Mouse (Mus musculus) liver, embryonic 14.5 days (tissue): Measurements from ENCODE around the gene Ankfn1. TPM values are rescaled to one million over a fixed set of nuclear protein-coding genes. Genes with fewer than 3 reads are reported as not detected.

Experiments
- ATAC-seq: fragments of 200-750 bp; cut with Nextera tagmentation; 2 replicates; pipeline ENCODE4 v1.8.0; 2017; ENCODE audit warnings: moderate number of reproducible peaks, mild to moderate bottlenecking, moderate library complexity; ENCODE audit not compliant: insufficient read depth
- DNase-seq, 3 experiments: peaks; one replicate each; pipeline ENCODE4 v3.0.0-alpha.2; 2012 to 2013; ENCODE audit warnings: low read depth in 3 of 3, low spot score in 3 of 3
- H3K27ac ChIP-seq: fragments of 300-500 bp; sonication (generic); 2 replicates; pipeline ENCODE4 v1.5.1; 2014; ENCODE audit warnings: moderate library complexity, mild to moderate bottlenecking, control low read depth, inconsistent platforms
- H3K27me3 ChIP-seq: fragments of 300-500 bp; sonication (generic); 2 replicates; pipeline ENCODE4 v1.6.1; 2014; ENCODE audit warnings: mild to moderate bottlenecking, low read length, moderate library complexity; ENCODE audit not compliant: control insufficient read depth, insufficient read depth
- H3K36me3 ChIP-seq: fragments of 300-500 bp; sonication (generic); replicated peaks from 2 replicates; pipeline ENCODE4 v1.6.1; 2014; ENCODE audit warnings: low read depth; ENCODE audit not compliant: control insufficient read depth, insufficient read depth
- H3K4me1 ChIP-seq, 2 experiments: fragments of 200-500 bp in 1 of 2; fragments of 300-500 bp in 1 of 2; sonication (generic) in 1 of 2; replicated peaks; 2 replicates each; pipeline ENCODE4 v1.6.1; 2012 to 2014; ENCODE audit warnings: antibody characterized with exemption in 1 of 2, inconsistent platforms in 1 of 2, low read length in 1 of 2; ENCODE audit not compliant: control insufficient read depth in 2 of 2, insufficient read depth in 2 of 2
- H3K4me2 ChIP-seq: fragments of 300-500 bp; sonication (generic); 2 replicates; pipeline ENCODE4 v1.6.1; 2014; ENCODE audit warnings: low read depth, mild to moderate bottlenecking, control low read depth, moderate library complexity
- H3K4me3 ChIP-seq, 2 experiments: fragments of 200-500 bp in 1 of 2; fragments of 300-500 bp in 1 of 2; sonication (generic) in 1 of 2; 2 replicates each; pipeline ENCODE4 v1.5.1; 2012 to 2014; ENCODE audit warnings: low read depth in 2 of 2, low read length in 2 of 2, mild to moderate bottlenecking in 2 of 2, control low read depth in 1 of 2, inconsistent platforms in 1 of 2, moderate library complexity in 1 of 2; ENCODE audit not compliant: insufficient read depth in 1 of 2
- H3K9ac ChIP-seq: fragments of 300-500 bp; sonication (generic); replicated peaks from 2 replicates; pipeline ENCODE4 v1.6.1; 2014; ENCODE audit warnings: mild to moderate bottlenecking, control low read depth, moderate library complexity
- H3K9me3 ChIP-seq: fragments of 300-500 bp; sonication (generic); 2 replicates; pipeline ENCODE4 v1.6.1; 2016; ENCODE audit warnings: low read length, mixed read lengths; ENCODE audit not compliant: control insufficient read depth
- CTCF ChIP-seq: IDR thresholded peaks from 2 replicates; pipeline ENCODE4 v1.5.1; 2016; ENCODE audit warnings: antibody characterized with exemption, low read depth, control low read depth
- EP300 ChIP-seq: IDR thresholded peaks from 2 replicates; pipeline ENCODE4 v1.6.1; 2016; ENCODE audit warnings: antibody characterized with exemption, low read depth
- WGBS: fragments of 180-500 bp; shearing (Covaris S2); extraction: QIAGEN DNeasy Blood & Tissue Kit; methylation state at CpG from one replicate; pipeline ENCODE4 v1.1.7; 2014; ENCODE audit not compliant: insufficient replicate concordance; 5-methylcytosine and 5-hydroxymethylcytosine counted together
- polyA plus RNA-seq, 2 experiments: library from polyadenylated mRNA; depleted of rRNA in 1 of 2; stranded (reverse) in 1 of 2; unstranded in 1 of 2; fragments of >200 nt; fragmentation: Nextera tagmentation in 1 of 2; extraction: Ambion mirVana in 1 of 2; gene quantifications; 2 replicates each; pipeline versions ENCODE4 v1.2.1 to v1.2.3; 2012 to 2014

Ankfn1 gene
- polyA plus RNA-seq, 2 experiments, result not detected

- no peaks in the 10 kb centered on the region for H3K36me3 ChIP-seq
- H3K27me3 ChIP-seq, result no peaks in the 10 kb centered on the region
- H3K4me2 ChIP-seq, result no peak overlapping the region
- no peak overlapping the region for H3K9ac ChIP-seq
- no peaks in the 10 kb centered on the region for H3K9me3 ChIP-seq
- H3K4me3 ChIP-seq, result no peak overlapping the region
- no peak overlapping the region for H3K27ac ChIP-seq
- no peaks in the 10 kb centered on the region for H3K4me1 ChIP-seq
- TF ChIP-seq CTCF (no peak), EP300 (no peak)
- DNase-seq, result no peak
- no peak for ATAC-seq
Measured at GRCm38 (mm10) chr11:89656556-89656955, 120.9 kb downstream of the Ankfn1 start.

GRCm38 (mm10) chr11:89635740-89636139 lies 141.7 kb downstream of the Ankfn1 start:
- Histone ChIP-seq H3K9me3 (no peaks in the 10 kb centered on the region), H3K4me3 (no peak overlapping the region), H3K27me3 (no peaks in the 10 kb centered on the region), H3K4me2 (no peak overlapping the region), H3K27ac (no peak overlapping the region), H3K9ac (no peak overlapping the region), H3K36me3 (no peaks in the 10 kb centered on the region), H3K4me1 (no peaks in the 10 kb centered on the region)
- no peak for DNase-seq
- ATAC-seq, result no peak
- WGBS, result 61% methylated on average over 1 of the region's 1 CpGs
- no peak for TF ChIP-seq EP300
- no peak for TF ChIP-seq CTCF

- H3K9me3 ChIP-seq, result no peaks in the 10 kb centered on the region
- no peak overlapping the region for H3K9ac ChIP-seq
- no peaks in the 10 kb centered on the region for H3K27me3 ChIP-seq
- no peaks in the 10 kb centered on the region for H3K4me1 ChIP-seq
- no peak overlapping the region for H3K4me2 ChIP-seq
- no peak overlapping the region for H3K27ac ChIP-seq
- H3K36me3 ChIP-seq, result no peaks in the 10 kb centered on the region
- ATAC-seq (no peak), DNase-seq (no peak)
- H3K4me3 ChIP-seq, result no peak overlapping the region
- WGBS, result 41% methylated on average over 2 of the region's 2 CpGs
- TF ChIP-seq CTCF, result no peak
- TF ChIP-seq EP300, result no peak
Measured at GRCm38 (mm10) chr11:89631315-89631714, 146.1 kb downstream of the Ankfn1 start.

GRCm38 (mm10) chr11:89628562-89628961 lies 148.9 kb downstream of the Ankfn1 start:
- no peak overlapping the region for H3K27ac ChIP-seq
- no peaks in the 10 kb centered on the region for H3K9me3 ChIP-seq
- no peaks in the 10 kb centered on the region for H3K27me3 ChIP-seq
- no peak for TF ChIP-seq EP300
- TF ChIP-seq CTCF, result no peak
- ATAC-seq (no peak), DNase-seq (no peak)
- no peak overlapping the region for H3K4me3 ChIP-seq
- H3K9ac ChIP-seq, result no peak overlapping the region
- H3K4me2 ChIP-seq, result no peak overlapping the region
- H3K36me3 ChIP-seq, result no peaks in the 10 kb centered on the region
- no peaks in the 10 kb centered on the region for H3K4me1 ChIP-seq
- WGBS, result 63% methylated on average over 6 of the region's 6 CpGs

GRCm38 (mm10) chr11:89627232-89627631 lies 150.2 kb downstream of the Ankfn1 start:
- no peak overlapping the region for H3K4me3 ChIP-seq
- H3K9ac ChIP-seq, result no peak overlapping the region
- TF ChIP-seq CTCF (no peak), EP300 (no peak)
- H3K27me3 ChIP-seq, result no peaks in the 10 kb centered on the region
- no peak overlapping the region for H3K27ac ChIP-seq
- ATAC-seq (no peak), DNase-seq (no peak)
- no peaks in the 10 kb centered on the region for H3K4me1 ChIP-seq
- no peak overlapping the region for H3K4me2 ChIP-seq
- H3K36me3 ChIP-seq, result no peaks in the 10 kb centered on the region
- H3K9me3 ChIP-seq, result no peaks in the 10 kb centered on the region
